Comparison of ENCODE assay signal across 10 mouse cellular contexts in genomic region chr6:13159437-13159836, GRCm38 (mm10).
DNase-seq lines count a peak whose midpoint lies in the region; ATAC-seq and TF ChIP-seq lines count a peak whose summit lies in the region.
"Had no signal": no experiment of that assay in that cellular context is flagged by ENCODE, and none has a peak within 500 bp of the region (broad histone marks: within the 10 kb centered on the region; RNA-seq: fewer than 3 reads in every experiment).

No protein-coding gene starts in this region.

- no peaks in the 10 kb centered on the region for H3K36me3 ChIP-seq in lung, embryonic 14.5 days (ENCODE audit: insufficient read depth)
- H3K36me3 ChIP-seq in forebrain, embryonic 14.5 days (ENCODE audit: control insufficient read depth, insufficient read depth, low read length), result no peaks in the 10 kb centered on the region
- H3K36me3 ChIP-seq in neural tube, embryonic 14.5 days (ENCODE audit: control insufficient read depth, insufficient read depth, low read length), result no peaks in the 10 kb centered on the region
- H3K36me3 ChIP-seq: stomach, embryonic 15.5 days had no signal

- H3K27me3 ChIP-seq in lung, embryonic 14.5 days (ENCODE audit: insufficient read depth, low read length), result no peaks in the 10 kb centered on the region
- no peaks in the 10 kb centered on the region for H3K27me3 ChIP-seq in forebrain, embryonic 14.5 days (replicated peaks; ENCODE audit: control insufficient read depth, insufficient read depth, low read length)
- no peaks in the 10 kb centered on the region for H3K27me3 ChIP-seq in neural tube, embryonic 14.5 days (ENCODE audit: control insufficient read depth, insufficient read depth, low read length)
- H3K27me3 ChIP-seq: stomach, embryonic 15.5 days had no signal

- no peaks in the 10 kb centered on the region for H3K9me3 ChIP-seq in lung, embryonic 14.5 days (ENCODE audit: low read depth, low read length)
- no peaks in the 10 kb centered on the region for H3K9me3 ChIP-seq in forebrain, embryonic 14.5 days (replicated peaks; ENCODE audit: control insufficient read depth, low read length)
- H3K9me3 ChIP-seq in neural tube, embryonic 14.5 days (ENCODE audit: control insufficient read depth, low read length), result no peaks in the 10 kb centered on the region
- H3K9me3 ChIP-seq: stomach, embryonic 15.5 days had no signal

- peak; percentile 50 for TF ChIP-seq CTCF in lung, embryonic 14.5 days (IDR thresholded peaks at IDR 0.05; ENCODE audit: low read depth)
- TF ChIP-seq CTCF in lung, adult 2 months (IDR thresholded peaks at IDR 0.05; ENCODE audit: insufficient read depth, low read length), result no peak

- peak; percentile 26; the same call in 1 of the 2 replicates for ATAC-seq in cerebellum, adult (ENCODE audit: insufficient number of reproducible peaks, low FRiP score, low TSS enrichment)
- peak; percentile 65; the same call in 1 of the 2 replicates for ATAC-seq in lung, embryonic 14.5 days (ENCODE audit: insufficient read depth)
- ATAC-seq in forebrain, embryonic 14.5 days, result peak; percentile 61; the same call in 1 of the 2 replicates
- ATAC-seq in neural tube, embryonic 14.5 days (ENCODE audit: low read depth), result peak; percentile 63; the same call in 1 of the 2 replicates
- no peak for ATAC-seq in activated CD4-positive, CD25-positive, alpha-beta regulatory T cell, adult 4 months

- no peak overlapping the region for H3K4me2 ChIP-seq in lung, embryonic 14.5 days
- H3K4me2 ChIP-seq in forebrain, embryonic 14.5 days (ENCODE audit: low read length), result no peak overlapping the region
- H3K4me2 ChIP-seq in neural tube, embryonic 14.5 days (ENCODE audit: low read depth, low read length), result no peak overlapping the region
- H3K4me2 ChIP-seq: stomach, embryonic 15.5 days had no signal

- TF ChIP-seq POLR2A in lung, adult 2 months (IDR thresholded peaks at IDR 0.05; ENCODE audit: borderline replicate concordance, extremely low read depth, low read depth, low read length), result no peak

- DNase-seq in cerebellum, adult 11 months, result no peak
- peak; percentile 67 for DNase-seq in lung, embryonic 14.5 days
- no peak for DNase-seq in lung, adult 2 months
- DNase-seq in forebrain, embryonic 14.5 days (ENCODE audit: low spot score), result peak; percentile 62
- DNase-seq in urinary bladder, adult 2 months (ENCODE audit: low spot score), result no peak
- DNase-seq: B cell, adult 2 months had no signal

- H3K9ac ChIP-seq in lung, embryonic 14.5 days, result no peak overlapping the region
- no peak overlapping the region for H3K9ac ChIP-seq in forebrain, embryonic 14.5 days (ENCODE audit: low read length)
- H3K9ac ChIP-seq in neural tube, embryonic 14.5 days (replicated peaks; ENCODE audit: low read depth, low read length), result no peak overlapping the region
- H3K9ac ChIP-seq: stomach, embryonic 15.5 days had no signal

- no peak overlapping the region for H3K4me3 ChIP-seq in lung, embryonic 14.5 days (ENCODE audit: low read depth, low read length)
- H3K4me3 ChIP-seq in lung, adult 2 months (replicated peaks; ENCODE audit: extremely low read depth, low read depth, low read length), result no peak overlapping the region
- no peak overlapping the region for H3K4me3 ChIP-seq in forebrain, embryonic 14.5 days (ENCODE audit: low read depth, low read length)
- H3K4me3 ChIP-seq in neural tube, embryonic 14.5 days (ENCODE audit: low read depth, low read length), result no peak overlapping the region
- H3K4me3 ChIP-seq: stomach, embryonic 15.5 days had no signal

- 89% methylated on average over 2 of the region's 2 CpGs for WGBS in lung, embryonic 14.5 days
- 89% methylated on average over 2 of the region's 2 CpGs for WGBS in lung, adult 2 months
- WGBS in forebrain, embryonic 14.5 days, result 95% methylated on average over 2 of the region's 2 CpGs
- WGBS in neural tube, embryonic 14.5 days, result 91% methylated on average over 2 of the region's 2 CpGs

- H3K27ac ChIP-seq in lung, embryonic 14.5 days (ENCODE audit: low read depth), result no peak overlapping the region
- H3K27ac ChIP-seq in forebrain, embryonic 14.5 days (ENCODE audit: low read depth, low read length), result no peak overlapping the region
- no peak overlapping the region for H3K27ac ChIP-seq in neural tube, embryonic 14.5 days (ENCODE audit: low read depth, low read length)
- H3K27ac ChIP-seq: stomach, embryonic 15.5 days had no signal

- H3K4me1 ChIP-seq in lung, embryonic 14.5 days (ENCODE audit: insufficient read depth), result no peaks in the 10 kb centered on the region
- no peaks in the 10 kb centered on the region for H3K4me1 ChIP-seq in lung, adult 2 months (ENCODE audit: control insufficient read depth, insufficient read depth, low read length)
- H3K4me1 ChIP-seq in forebrain, embryonic 14.5 days (ENCODE audit: control insufficient read depth, insufficient read depth, low read length), result no peaks in the 10 kb centered on the region
- no peaks in the 10 kb centered on the region for H3K4me1 ChIP-seq in neural tube, embryonic 14.5 days (ENCODE audit: control insufficient read depth, insufficient read depth, low read length)
- H3K4me1 ChIP-seq: stomach, embryonic 15.5 days had no signal

Comparison
In these comparisons a context has a peak if more than half of its experiments do, and no peak if none do; other contexts are left out.
1. DNase-seq: peak in lung, embryonic 14.5 days (single experiment) and forebrain, embryonic 14.5 days (single experiment); none in cerebellum, adult 11 months (single experiment), lung, adult 2 months (single experiment) and urinary bladder, adult 2 months (single experiment).